Mouse (Mus musculus): ENCODE measurements around the gene Nmb. TPM values are rescaled to one million over a fixed set of nuclear protein-coding genes. Genes with fewer than 3 reads are reported as not detected.

Nmb gene
- polyA plus RNA-seq, 1 experiment from 2014 or later = 9.1 TPM

GRCm38 (mm10) chr7:80918982-80919646 is 14.2 kb upstream of the Nmb start:
- no peak for DNase-seq (ENCODE audit: low spot score)
- Histone ChIP-seq H3K4me3 (no peak overlapping the region), H3K36me3 (peaks cover 95% of the 10 kb centered on the region), H3K4me1 (no peaks in the 10 kb centered on the region), H3K27me3 (ENCODE audit: low read depth, poor library complexity, severe bottlenecking) (no peaks in the 10 kb centered on the region), H3K9me3 (replicated peaks) (no peaks in the 10 kb centered on the region), H3K27ac (no peak overlapping the region)
- WGBS = 87% methylated on average over 8 of the region's 8 CpGs

- H3K9me3 ChIP-seq (replicated peaks) = no peaks in the 10 kb centered on the region
- no peak overlapping the region for H3K27ac ChIP-seq
- peaks cover 98% of the 10 kb centered on the region for H3K36me3 ChIP-seq
- no peaks in the 10 kb centered on the region for H3K27me3 ChIP-seq (ENCODE audit: low read depth, poor library complexity, severe bottlenecking)
- no peak overlapping the region for H3K4me3 ChIP-seq
- 88% methylated on average over 4 of the region's 4 CpGs for WGBS
- no peaks in the 10 kb centered on the region for H3K4me1 ChIP-seq
- DNase-seq (ENCODE audit: low spot score) = no peak
Observed at GRCm38 (mm10) chr7:80917916-80918465, 13.1 kb upstream of the Nmb start.

- Histone ChIP-seq H3K36me3 (peaks cover 98% of the 10 kb centered on the region), H3K27ac (no peak overlapping the region)
- WGBS = 84% methylated on average over 8 of the region's 8 CpGs
Observed at GRCm38 (mm10) chr7:80912496-80912895, 7.6 kb upstream of the Nmb start.

GRCm38 (mm10) chr7:80911053-80911452 is 6.2 kb upstream of the Nmb start:
- Histone ChIP-seq H3K36me3 (peaks cover 98% of the 10 kb centered on the region), H3K4me3 (no peak overlapping the region), H3K27me3 (ENCODE audit: low read depth, poor library complexity, severe bottlenecking) (no peaks in the 10 kb centered on the region), H3K27ac (no peak overlapping the region), H3K9me3 (replicated peaks) (no peaks in the 10 kb centered on the region), H3K4me1 (no peaks in the 10 kb centered on the region)
- WGBS = 85% methylated on average over 7 of the region's 7 CpGs
- peak; percentile 37 for DNase-seq (ENCODE audit: low spot score)

More at GRCm38 (mm10) chr7:80912496-80912895, 7.6 kb upstream of the Nmb start:
- DNase-seq (ENCODE audit: low spot score) = no peak
- Histone ChIP-seq H3K27me3 (ENCODE audit: low read depth, poor library complexity, severe bottlenecking) (no peaks in the 10 kb centered on the region), H3K4me1 (no peaks in the 10 kb centered on the region), H3K4me3 (no peak overlapping the region), H3K9me3 (replicated peaks) (no peaks in the 10 kb centered on the region)

GRCm38 (mm10) chr7:80903625-80904422 is 1.1 kb downstream of the Nmb start:
- Histone ChIP-seq H3K4me1 (peaks cover 40% of the 10 kb centered on the region), H3K27me3 (ENCODE audit: low read depth, poor library complexity, severe bottlenecking) (no peaks in the 10 kb centered on the region), H3K36me3 (peaks cover 45% of the 10 kb centered on the region), H3K27ac (no peak overlapping the region), H3K4me3 (peak overlapping the region; percentile 66), H3K9me3 (replicated peaks) (no peaks in the 10 kb centered on the region)
- no peak for DNase-seq (ENCODE audit: low spot score)
- 89% methylated on average over 11 of the region's 11 CpGs for WGBS

- no peaks in the 10 kb centered on the region for H3K27me3 ChIP-seq (ENCODE audit: low read depth, poor library complexity, severe bottlenecking)
- peaks cover 40% of the 10 kb centered on the region for H3K4me1 ChIP-seq
- 37% methylated on average over 15 of the region's 15 CpGs for WGBS
- H3K4me3 ChIP-seq = peak overlapping the region; percentile 87
- peak overlapping the region; percentile 89 for H3K27ac ChIP-seq
- no peaks in the 10 kb centered on the region for H3K9me3 ChIP-seq (replicated peaks)
- peak; percentile 37 for DNase-seq (ENCODE audit: low spot score)
- peaks cover 45% of the 10 kb centered on the region for H3K36me3 ChIP-seq
Observed at GRCm38 (mm10) chr7:80901541-80902274, 3.2 kb downstream of the Nmb start.

- H3K27me3 ChIP-seq (ENCODE audit: low read depth, poor library complexity, severe bottlenecking) = no peaks in the 10 kb centered on the region
- under 1% methylated on average over 36 of the region's 36 CpGs for WGBS
- H3K9me3 ChIP-seq (replicated peaks) = no peaks in the 10 kb centered on the region
Observed at GRCm38 (mm10) chr7:80900944-80901501, 3.9 kb downstream of the Nmb start, which contains the start of gene Wdr73. Wdr73 (minus strand) TSS chr7:80901269.

GRCm38 (mm10) chr7:80897721-80898120 is 7.2 kb downstream of the Nmb start:
- WGBS = 90% methylated on average over 4 of the region's 4 CpGs
- peaks cover 20% of the 10 kb centered on the region for H3K4me1 ChIP-seq
- peaks cover 69% of the 10 kb centered on the region for H3K36me3 ChIP-seq
- H3K4me3 ChIP-seq = no peak overlapping the region
- no peaks in the 10 kb centered on the region for H3K9me3 ChIP-seq (replicated peaks)
- no peak overlapping the region for H3K27ac ChIP-seq
- no peak for DNase-seq (ENCODE audit: low spot score)
- no peaks in the 10 kb centered on the region for H3K27me3 ChIP-seq (ENCODE audit: low read depth, poor library complexity, severe bottlenecking)

More at GRCm38 (mm10) chr7:80900944-80901501, 3.9 kb downstream of the Nmb start, which contains the start of gene Wdr73:
- H3K36me3 ChIP-seq = peaks cover 45% of the 10 kb centered on the region
- H3K4me1 ChIP-seq = peaks cover 40% of the 10 kb centered on the region
- H3K27ac ChIP-seq = peak within 1 kb of the TSS; percentile 89
- peak within 1 kb of the TSS; percentile 87 for H3K4me3 ChIP-seq
- peak; percentile 96 for DNase-seq (ENCODE audit: low spot score)

GRCm38 (mm10) chr7:80897134-80897533 is 7.7 kb downstream of the Nmb start:
- Histone ChIP-seq H3K4me3 (no peak overlapping the region), H3K4me1 (peaks cover 18% of the 10 kb centered on the region), H3K9me3 (replicated peaks) (no peaks in the 10 kb centered on the region), H3K27ac (no peak overlapping the region), H3K36me3 (peaks cover 75% of the 10 kb centered on the region), H3K27me3 (ENCODE audit: low read depth, poor library complexity, severe bottlenecking) (no peaks in the 10 kb centered on the region)
- WGBS = 87% methylated on average over 7 of the region's 7 CpGs
- DNase-seq (ENCODE audit: low spot score) = no peak

- Histone ChIP-seq H3K27me3 (ENCODE audit: low read depth, poor library complexity, severe bottlenecking) (no peaks in the 10 kb centered on the region), H3K4me3 (no peak overlapping the region), H3K36me3 (peaks cover 96% of the 10 kb centered on the region), H3K9me3 (replicated peaks) (no peaks in the 10 kb centered on the region), H3K27ac (no peak overlapping the region), H3K4me1 (peaks cover 5% of the 10 kb centered on the region)
- 94% methylated on average over 14 of the region's 14 CpGs for WGBS
- no peak for DNase-seq (ENCODE audit: low spot score)
Observed at GRCm38 (mm10) chr7:80894815-80895519, 9.9 kb downstream of the Nmb start.

GRCm38 (mm10) chr7:80894196-80894595 is 10.7 kb downstream of the Nmb start:
- peaks cover 96% of the 10 kb centered on the region for H3K36me3 ChIP-seq
- peaks cover 6% of the 10 kb centered on the region for H3K4me1 ChIP-seq
- no peaks in the 10 kb centered on the region for H3K9me3 ChIP-seq (replicated peaks)
- 91% methylated on average over 7 of the region's 7 CpGs for whole genome bisulfite sequencing
- no peak for DNase-seq (ENCODE audit: low spot score)
- no peaks in the 10 kb centered on the region for H3K27me3 ChIP-seq (ENCODE audit: low read depth, poor library complexity, severe bottlenecking)
- no peak overlapping the region for H3K27ac ChIP-seq
- no peak overlapping the region for H3K4me3 ChIP-seq

- 86% methylated on average over 6 of the region's 6 CpGs for WGBS
- H3K36me3 ChIP-seq = peaks cover 96% of the 10 kb centered on the region
Observed at GRCm38 (mm10) chr7:80893753-80894129, 11.1 kb downstream of the Nmb start.

More at GRCm38 (mm10) chr7:80893753-80894129, 11.1 kb downstream of the Nmb start:
- Histone ChIP-seq H3K4me3 (no peak overlapping the region), H3K9me3 (replicated peaks) (no peaks in the 10 kb centered on the region), H3K27me3 (ENCODE audit: low read depth, poor library complexity, severe bottlenecking) (no peaks in the 10 kb centered on the region), H3K4me1 (peaks cover 10% of the 10 kb centered on the region), H3K27ac (no peak overlapping the region)
- no peak for DNase-seq (ENCODE audit: low spot score)
